Mouse (Mus musculus): Measurements from ENCODE around the gene Gm35549.
"Not testable (repeated sequence)": the region's sequence is repeated elsewhere in the genome, so short reads cannot be mapped to it uniquely, and the experiment has no call there.

The Gm35549 gene

DNA sequence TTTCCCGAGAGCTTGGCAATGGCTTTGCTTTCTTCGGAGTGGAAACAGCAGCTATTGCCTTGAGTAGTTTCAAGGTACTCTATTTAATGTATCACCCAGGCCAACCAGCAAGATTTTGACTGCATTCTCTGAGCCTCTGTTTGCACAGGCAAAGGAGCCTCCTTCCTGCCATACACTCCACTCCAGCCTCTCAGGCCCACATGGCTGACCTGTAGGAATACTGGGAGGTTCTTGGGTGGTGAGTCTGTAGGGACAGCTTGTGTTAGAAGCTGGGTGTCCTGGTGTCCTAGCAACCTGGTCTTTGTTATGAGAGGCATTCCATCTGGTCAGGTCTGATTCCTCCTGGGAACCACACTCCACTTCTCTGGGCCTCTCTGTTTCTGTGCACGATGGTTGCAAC, at the start of gene Gm35549:
Gm35549 (minus strand) TSS at position 276 of the 400 bp plus-strand sequence.
- peak; percentile 50 for DNase-seq

DNA sequence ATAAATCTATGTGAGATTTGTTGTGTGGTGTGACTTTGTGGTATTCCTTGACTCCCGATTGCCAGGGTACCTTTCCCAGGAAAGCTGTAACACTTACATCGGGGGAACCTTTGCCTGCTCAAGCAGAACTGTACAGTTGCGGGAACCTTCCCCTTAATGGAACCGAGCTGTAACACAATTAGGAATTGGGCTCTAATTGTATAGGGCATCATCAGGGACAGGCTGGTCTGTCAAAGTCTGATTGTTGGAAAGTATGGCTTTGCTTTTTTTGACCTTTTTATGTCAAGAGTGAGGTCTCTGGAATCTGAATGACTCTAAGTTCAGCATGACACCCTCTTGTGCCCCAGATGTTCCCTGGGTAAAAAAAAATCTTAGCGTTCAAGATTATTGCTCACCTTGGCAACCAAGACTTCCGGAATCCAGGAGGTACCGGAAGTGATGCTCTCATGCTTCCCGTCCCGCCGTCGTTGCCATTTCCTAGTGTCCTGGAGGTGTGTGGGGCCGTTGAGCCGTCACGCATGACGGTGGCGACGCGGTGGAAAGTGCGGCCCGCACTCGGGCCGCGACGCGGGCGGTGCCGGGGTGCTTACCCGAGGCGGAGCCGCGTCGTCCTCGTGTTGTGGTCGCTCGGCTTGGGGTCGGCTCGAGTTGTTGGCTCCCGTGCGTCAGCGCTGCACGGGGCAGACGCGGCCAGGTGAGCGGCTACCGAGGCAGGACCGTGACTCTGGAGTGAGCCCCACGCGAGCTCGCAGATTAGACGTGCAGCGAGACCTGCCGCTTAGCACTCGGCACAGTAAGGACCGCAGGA, 42.7 kb upstream of the Gm35549 start:
- DNase-seq = peak; percentile 82

DNA sequence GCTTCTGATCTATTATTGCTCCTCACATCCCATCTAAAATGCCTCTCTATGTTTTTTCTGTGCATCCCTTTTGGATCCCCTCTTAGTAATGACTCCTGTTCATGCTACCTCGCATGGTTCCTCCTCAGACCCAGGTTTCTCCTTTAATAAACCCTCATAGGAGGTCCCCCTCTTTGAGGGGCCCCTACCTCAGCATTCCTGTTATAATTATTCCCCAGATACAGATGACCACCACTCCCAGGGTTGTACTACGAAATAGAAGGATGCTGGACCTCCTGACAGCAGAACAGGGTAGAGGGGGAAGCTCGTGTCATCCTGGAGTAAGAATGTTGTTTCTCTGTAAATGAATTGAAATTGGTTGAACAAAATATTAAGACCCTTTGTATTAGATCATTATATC, 41.5 kb upstream of the Gm35549 start, which contains the start of gene Zkscan7:
Zkscan7 (plus strand) TSS at position 301 of the 400 bp plus-strand sequence.
- no peak for DNase-seq

DNA sequence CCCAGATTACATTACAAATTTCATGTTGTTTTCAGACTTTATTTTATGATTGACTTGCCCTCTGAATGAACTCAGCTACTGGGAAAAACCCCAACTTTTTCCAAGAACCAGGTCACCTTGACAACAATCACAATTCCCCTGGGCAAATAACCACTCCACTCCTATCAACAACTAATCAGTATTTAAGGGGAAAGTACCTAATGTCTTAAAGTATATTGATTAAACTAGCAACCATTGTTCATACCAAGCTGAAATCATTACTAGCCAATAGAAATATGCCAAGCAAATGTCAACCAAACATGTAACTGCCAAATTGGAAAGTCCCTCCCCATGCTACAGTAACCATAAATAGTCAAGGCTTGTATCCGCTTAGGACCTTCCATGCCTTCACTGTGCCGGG, 31.3 kb upstream of the Gm35549 start:
- no peak for DNase-seq

DNA sequence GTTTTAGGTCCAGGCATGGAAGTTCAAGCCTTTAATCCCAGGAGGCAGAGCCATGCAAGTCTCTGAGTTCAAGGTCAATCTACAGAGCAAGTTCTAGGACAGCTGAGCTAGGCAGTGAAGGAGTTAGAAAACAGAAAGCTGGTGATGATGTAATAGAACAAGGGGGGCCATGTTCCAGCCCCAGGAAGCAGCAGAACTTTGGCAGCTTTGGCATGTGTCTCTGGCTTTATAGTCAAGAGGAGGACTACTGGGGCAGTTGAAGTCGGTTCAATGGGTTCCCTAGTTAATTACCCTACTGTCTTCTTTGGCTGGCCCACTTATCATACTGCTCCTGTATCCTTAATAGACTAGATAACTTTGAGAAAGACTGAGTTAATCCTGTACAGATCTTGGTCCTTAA, 30.8 kb upstream of the Gm35549 start:
- no peak for DNase-seq

DNA sequence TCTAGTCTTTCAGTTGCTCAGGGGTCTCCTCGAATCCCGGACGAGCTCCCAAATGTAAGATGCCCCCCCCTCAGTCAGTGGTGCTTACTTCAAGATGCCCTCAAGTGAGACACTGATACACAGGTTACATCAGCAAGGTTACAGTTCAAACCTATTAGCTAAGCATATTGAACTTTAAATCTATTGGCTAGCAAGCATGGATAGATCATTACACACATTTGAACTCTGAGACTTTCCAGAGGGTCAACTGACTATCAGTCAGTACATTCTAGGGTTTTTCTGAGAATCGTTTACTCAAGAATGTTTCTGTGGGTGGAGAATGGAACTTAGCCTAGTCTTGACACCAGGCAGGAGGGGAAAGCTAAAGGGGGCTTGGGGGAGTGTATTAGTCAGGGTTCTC, 28.8 kb upstream of the Gm35549 start:
- no peak for DNase-seq

DNA sequence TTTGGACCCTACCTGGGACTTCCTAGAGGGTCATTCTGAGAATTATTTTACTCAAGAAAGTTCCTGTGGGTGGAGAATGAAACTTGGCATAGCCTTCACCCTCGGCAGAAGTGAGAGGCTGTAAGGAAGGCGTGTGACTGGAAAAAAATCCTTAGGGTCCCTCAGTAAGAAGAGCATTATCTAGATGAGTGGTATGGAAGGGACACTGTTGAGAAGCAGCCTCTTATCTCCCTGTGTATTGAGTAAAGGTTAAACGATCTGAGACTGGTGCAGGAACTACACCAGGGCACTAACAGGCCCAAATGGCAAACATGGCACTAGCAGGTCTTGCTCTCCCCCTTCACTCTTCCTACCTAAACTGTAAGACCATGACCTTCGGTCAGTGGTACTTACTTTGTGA, 22.4 kb upstream of the Gm35549 start:
- DNase-seq = no peak

DNA sequence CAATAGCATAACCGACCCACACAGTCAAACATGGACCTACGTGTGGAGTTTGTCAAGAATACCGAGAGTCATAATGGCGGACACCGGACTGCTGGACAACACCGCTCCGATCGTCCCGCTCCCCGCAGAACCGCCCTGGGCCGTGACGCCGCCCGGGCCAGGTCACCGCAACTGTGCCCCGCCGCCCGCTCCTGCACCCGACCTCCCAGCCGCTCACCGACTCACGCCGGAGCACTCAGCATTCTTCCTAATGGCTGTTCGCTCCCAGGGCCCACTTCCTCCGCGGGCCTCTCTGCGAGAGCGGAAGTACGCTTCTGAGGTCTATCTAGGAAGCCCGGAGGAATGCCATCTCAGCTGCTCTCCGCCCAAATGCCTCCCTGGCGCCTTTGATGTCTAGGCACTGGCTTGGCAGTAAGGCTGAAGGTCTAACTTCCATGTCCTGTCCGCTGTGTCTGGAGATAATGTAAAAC, 21.9 kb upstream of the Gm35549 start, which contains the start of gene Zfp445:
Zfp445 (minus strand) TSS at position 310 of the 470 bp plus-strand sequence.
- DNase-seq = peak; percentile 88

DNA sequence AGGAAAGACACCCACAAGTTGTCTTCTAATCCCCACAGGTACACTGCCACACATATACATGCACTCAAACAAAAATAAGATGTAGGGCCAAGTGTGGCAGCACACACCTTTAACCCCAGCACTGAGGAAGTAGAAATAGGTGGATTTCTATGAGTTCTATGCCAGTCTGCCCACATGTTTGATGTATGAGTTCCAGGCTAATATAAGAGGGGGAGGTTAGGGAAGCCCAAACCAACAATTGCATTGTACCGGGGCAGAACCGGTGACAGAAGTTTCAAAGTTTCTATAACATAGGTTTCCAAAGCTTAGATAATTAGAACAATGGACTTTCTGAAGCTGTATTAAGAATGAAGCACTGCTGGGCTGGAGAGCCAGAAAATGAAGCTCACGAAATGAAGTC, 21.0 kb upstream of the Gm35549 start:
- no peak for DNase-seq

DNA sequence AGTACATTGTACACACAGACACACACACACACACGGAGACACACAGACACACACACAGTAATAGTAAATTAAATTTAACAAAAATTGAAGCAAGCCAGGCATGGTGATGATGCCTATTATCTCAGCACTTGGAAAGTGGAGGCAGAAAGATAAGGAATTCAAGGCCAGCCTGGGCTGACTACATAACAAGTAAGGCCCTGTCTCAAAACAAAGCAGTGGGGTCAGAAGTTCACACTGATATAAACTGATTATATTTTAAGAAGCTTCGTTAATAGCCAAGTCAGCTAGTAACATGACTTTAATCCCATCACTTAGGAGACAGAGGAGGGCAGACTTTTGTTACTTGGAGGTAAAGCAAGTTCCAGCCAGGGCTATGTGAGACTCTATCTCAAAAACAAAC, 19.9 kb upstream of the Gm35549 start:
- DNase-seq = no peak

DNA sequence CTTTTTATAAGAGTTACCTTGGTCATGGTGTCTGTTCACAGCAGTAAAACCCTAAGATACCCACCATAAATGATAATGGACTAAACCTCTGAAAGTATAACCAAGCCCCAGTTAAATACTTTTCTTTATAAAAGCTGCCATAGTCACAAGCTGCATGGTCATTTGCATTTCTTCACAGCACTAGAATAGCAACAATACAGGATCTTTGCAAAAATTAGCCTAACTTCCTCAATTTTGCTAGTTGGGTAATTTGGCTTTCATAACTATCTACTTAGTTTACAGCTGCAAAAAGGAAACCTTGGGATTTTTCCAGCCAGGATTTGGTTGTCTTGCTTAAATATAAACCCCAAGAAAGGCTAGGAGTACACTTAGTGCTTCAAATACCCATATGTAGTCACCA, 16.9 kb upstream of the Gm35549 start:
- DNase-seq = no peak

DNA sequence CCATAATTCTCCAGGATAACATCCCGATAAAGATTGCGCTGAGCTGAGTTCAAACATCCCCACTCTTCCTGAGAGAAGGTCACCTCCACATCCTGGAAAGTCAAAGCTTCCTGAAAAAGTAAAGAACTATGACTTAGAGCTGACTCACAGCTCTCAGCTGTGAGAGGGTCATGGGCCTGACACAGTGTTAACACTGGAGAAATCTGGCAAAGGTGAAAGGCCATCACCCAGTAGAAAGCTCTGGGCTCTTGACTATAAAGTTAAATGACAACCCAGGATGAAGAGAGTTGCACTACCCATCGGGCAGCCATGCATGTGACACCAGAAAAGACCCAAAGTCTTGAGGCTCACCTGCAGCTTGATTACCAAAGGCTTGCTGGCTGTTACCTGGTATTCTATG, 12.9 kb upstream of the Gm35549 start:
- no peak for DNase-seq

DNA sequence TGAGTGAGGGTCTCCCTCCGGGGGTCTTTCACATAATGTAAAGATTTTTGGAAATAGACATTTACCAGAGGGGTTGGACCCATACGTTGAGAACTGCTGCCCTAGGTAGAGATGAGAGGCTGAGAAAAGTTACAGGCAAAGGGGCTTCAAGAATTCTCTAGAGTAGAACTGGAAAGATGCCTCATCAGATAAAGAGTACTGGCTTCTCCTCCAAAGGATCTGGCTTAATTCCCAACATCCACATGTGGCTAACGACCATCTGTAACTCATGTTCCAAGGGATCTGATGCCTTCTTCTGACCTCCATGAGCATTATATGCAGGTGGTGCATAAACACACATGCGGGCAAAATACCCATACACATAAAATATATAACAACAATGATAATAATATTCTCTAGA, 11.8 kb upstream of the Gm35549 start:
- no peak for DNase-seq

DNA sequence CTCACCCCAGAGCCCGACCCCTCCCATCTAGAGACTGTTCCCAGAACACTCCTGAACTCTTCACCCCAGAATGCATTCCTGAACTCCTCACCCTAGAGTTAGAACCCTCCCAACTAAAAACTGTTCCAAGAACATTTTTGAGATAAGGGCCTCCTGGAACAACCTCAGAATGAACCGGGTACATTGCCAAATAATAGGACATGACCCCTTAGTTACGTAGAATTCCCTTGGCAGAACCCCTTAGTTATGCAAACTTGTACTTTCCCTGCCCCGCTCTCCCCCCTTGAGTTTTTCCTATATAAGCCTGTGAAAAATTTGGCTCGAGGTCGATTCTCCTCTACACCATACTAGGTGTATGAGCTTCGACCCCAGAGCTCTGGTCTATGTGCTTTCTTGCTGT, 11.3 kb upstream of the Gm35549 start:
- DNase-seq = not testable (repeated sequence)

DNA sequence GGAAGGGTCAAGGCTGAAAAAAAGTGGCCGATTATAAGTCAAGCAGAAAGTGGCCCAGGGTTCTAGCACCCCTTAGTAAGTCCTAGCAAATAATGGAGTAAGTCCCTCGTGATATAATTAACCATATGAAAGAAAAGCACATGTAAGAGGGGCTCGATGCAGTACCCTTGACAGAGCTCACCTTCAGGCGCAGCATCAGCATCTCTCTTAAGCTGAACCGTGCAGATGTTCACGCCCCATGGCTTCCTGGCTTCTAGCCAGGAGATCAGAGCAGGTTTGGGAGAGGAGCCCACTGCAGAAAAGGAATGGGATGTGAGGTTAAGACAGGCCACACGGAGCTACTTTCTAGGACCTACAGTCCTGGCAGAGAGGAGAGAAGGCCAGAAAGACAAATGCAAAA, 10.7 kb upstream of the Gm35549 start:
- no peak for DNase-seq

DNA sequence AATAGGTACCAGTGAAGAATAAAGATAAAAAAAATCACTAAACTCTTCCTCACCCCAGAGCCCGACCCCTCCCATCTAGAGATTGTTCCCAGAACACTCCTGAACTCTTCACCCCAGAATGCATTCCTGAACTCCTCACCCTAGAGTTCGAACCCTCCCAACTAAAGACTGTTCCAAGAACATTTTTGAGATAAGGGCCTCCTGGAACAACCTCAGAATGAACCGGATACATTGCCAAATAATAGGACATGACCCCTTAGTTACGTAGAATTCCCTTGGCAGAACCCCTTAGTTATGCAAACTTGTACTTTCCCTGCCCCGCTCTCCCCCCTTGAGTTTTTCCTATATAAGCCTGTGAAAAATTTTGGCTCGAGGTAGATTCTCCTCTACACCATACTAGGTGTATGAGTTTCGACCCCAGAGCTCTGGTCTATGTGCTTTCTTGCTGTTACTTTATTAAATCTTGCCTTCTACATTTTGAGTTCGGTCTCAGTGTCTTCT, 4.0 kb upstream of the Gm35549 start:
- DNase-seq = not testable (repeated sequence)

DNA sequence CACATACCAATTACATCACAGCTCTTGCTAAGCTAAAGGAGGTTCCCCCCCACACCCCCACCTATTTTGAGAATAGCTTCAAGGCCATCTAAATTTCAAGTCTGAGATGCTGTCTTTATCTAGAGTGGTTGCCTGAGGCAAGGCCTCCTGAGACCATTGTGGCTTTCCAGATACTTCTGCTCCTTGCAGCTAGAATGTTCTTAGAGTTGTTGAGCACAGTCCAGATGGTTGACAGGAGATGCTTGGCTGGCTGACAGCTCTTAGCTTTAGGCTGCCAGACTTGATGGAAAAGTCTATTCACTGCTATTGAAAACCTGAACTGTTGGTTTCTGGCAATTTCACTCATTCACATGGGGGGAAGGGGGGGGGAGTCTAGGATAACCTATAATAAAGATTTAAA, 2.3 kb upstream of the Gm35549 start:
- DNase-seq = peak; percentile 34

DNA sequence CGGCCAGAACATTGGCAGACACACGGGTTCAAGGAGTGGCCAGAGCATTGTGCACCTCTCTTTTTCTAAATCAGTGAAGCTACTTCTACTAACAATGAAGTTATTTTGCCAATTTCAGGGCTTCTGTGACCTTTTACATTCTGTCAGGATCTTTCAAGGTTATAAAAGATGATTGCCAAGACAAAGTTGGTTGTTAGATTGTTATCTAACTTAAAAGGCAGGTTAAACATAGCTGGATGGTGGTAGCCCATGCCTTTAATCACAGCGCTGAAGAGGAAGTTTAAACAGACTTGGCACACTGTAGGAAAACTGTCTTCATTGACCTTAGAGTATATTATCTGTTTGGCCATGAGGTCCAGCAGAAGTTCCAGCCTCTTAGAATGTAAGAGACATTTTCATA, 1.8 kb upstream of the Gm35549 start:
- DNase-seq = no peak

DNA sequence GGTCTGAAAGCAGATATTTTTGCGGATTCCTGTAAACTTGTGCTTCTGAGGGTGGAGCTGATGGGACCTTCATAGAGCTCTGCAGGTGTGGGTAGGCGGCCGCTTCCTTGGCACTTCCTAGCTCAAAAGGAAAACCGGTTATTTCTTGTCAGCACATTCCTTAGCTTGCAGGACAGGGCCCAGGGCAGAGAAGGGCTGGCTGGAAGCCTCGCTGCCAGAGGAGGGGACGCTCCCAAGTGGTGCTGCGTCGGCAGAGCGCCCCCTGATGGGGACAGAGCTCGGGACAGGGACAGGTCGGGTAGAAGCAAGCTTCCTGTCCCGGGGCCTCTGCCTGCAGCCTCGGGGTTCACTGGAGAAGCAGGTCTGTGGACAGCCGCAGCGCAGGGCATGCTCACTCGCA, 6.2 kb downstream of the Gm35549 start:
- DNase-seq = peak; percentile 83

DNA sequence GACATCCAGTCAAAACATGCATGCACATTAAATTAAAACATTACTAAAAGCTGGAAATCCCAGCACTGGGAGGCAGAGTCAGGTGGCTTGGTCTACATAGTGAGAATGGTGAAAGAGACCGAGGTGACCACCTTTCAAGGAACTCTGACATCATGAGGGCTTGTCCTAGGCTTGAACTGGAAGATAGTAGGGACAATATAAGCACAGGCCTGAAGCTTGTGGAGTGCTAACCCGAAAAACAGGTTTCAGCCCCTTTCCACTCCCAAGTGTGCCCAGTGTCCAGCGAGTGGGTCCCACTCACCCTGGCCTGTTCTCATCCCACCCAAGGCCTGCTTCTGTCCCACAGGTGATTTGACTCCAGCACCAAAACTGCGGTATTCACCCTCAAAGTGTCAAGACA, 6.6 kb downstream of the Gm35549 start:
- no peak for DNase-seq

DNA sequence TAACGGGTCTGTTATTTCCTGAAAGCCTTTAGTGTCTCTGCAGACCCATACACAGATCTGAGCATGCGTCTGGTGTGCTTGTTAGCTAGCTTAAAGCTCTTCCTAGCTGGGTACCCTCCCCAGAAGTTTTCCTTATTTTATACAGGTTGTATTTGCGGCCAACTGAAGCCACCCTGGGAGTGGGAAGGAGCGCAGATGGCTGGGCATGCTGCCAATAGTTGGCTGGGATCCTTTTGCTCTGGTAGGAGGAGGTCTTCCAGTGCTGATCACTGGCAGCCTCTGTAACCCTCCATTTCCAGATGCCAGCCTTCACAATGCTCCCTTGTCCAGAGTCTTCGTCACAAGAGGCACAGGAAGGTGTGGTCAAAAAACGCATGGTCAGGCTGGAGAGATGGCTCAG, 7.0 kb downstream of the Gm35549 start:
- DNase-seq = no peak

DNA sequence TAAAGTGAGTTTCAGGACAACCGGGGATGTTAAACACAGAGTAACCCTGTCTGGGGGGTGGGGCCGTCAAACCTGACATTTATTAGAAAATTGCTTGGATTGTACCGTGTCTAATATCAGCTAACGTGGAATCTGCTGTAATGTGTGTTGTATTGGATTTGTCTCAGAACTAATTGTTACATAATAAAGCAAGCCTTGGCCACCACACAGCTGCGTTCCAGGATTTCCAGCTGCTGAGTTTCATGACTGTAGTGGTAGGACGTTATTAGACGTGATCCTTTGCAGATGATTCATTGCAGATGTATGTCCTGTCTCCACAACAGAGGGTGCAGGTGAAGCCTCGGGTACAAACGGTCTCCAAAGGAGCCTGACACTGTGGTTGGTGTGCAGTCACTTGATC, 7.7 kb downstream of the Gm35549 start:
- peak; percentile 23 for DNase-seq

DNA sequence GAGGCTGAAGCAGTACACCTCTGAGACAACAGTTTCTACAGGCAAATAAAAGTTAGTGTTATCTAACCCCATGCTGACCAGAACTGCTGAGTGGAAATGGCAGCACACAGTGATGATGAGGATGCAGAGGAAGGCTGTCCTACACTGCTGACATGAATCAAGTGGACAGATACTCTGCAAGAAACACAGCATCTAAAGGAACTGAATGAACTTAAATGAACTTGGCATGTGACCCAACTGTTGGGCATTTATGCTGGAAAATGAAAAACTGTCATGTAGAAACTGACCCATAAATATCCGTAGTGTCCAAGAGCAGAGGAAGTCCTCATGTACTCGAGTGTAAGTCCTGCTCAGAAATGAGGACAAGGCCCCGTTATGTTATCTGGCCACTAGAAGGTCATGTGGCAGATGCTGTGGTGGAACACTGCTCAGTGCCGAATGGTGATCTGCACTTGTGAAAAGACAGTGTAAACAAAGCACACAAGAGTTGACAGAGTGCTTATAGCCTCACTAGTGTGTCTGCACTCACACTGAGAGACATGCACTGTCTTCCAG, 13.9 kb downstream of the Gm35549 start:
- DNase-seq = no peak

DNA sequence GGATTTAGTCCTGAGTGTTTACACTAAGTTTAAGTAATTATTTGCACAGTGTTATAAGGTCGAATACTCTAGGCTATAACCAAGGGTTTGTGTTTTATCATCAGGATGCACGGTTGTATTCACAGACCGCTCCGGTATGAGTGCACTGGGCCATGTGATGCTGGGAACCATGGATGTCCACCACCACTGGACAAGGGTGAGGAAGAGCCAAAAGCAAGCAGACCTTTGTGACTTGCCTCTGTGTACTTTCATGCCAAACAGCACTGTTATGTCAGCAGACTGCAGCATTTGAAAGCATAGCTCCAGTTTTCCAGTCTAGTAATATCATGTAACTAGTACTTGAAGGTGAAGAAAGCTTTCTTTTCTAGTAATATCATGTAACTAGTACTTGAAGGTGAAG, 17.1 kb downstream of the Gm35549 start:
- no peak for DNase-seq
